Mouse (Mus musculus) skeletal muscle tissue, adult 2 months (tissue): ENCODE results near the gene Kif1b.
"Not testable (repeated sequence)": the region's sequence is repeated elsewhere in the genome, so short reads cannot be mapped to it uniquely, and the experiment has no call there.

ENCODE experiments used
- DNase-seq: peaks from one replicate; pipeline ENCODE4 v3.0.0-alpha.2; 2012; ENCODE audit warnings: low read depth, low spot score

The Kif1b gene

GRCm38 (mm10) chr4:149220042-149220473 is 87.4 kb downstream of the Kif1b start:
- DNase-seq, result no peak

- no peak for DNase-seq
Measured at GRCm38 (mm10) chr4:149219401-149220041, 88.0 kb downstream of the Kif1b start.

GRCm38 (mm10) chr4:149218476-149218875 is 89.0 kb downstream of the Kif1b start:
- no peak for DNase-seq

- no peak for DNase-seq
Measured at GRCm38 (mm10) chr4:149215982-149216381, 91.5 kb downstream of the Kif1b start.

- no peak for DNase-seq
Measured at GRCm38 (mm10) chr4:149215397-149215796, 92.1 kb downstream of the Kif1b start.

- not testable (repeated sequence) for DNase-seq
Measured at GRCm38 (mm10) chr4:149214468-149214867, 93.0 kb downstream of the Kif1b start.

- no peak for DNase-seq
Measured at GRCm38 (mm10) chr4:149213466-149213865, 94.0 kb downstream of the Kif1b start.

- not testable (repeated sequence) for DNase-seq
Measured at GRCm38 (mm10) chr4:149211441-149211840, 96.1 kb downstream of the Kif1b start.

- DNase-seq, result no peak
Measured at GRCm38 (mm10) chr4:149202467-149202866, 105.0 kb downstream of the Kif1b start.

GRCm38 (mm10) chr4:149201110-149201509 is 106.4 kb downstream of the Kif1b start:
- no peak for DNase-seq

GRCm38 (mm10) chr4:149197180-149197579 is 110.3 kb downstream of the Kif1b start:
- DNase-seq, result no peak

GRCm38 (mm10) chr4:149191103-149191502 is 116.4 kb downstream of the Kif1b start:
- DNase-seq, result no peak

- no peak for DNase-seq
Measured at GRCm38 (mm10) chr4:149188563-149188962, 118.9 kb downstream of the Kif1b start.

- no peak for DNase-seq
Measured at GRCm38 (mm10) chr4:149182755-149183154, 124.7 kb downstream of the Kif1b start.

GRCm38 (mm10) chr4:149182192-149182591 is 125.3 kb downstream of the Kif1b start:
- DNase-seq, result peak; percentile 71

- no peak for DNase-seq
Measured at GRCm38 (mm10) chr4:149179573-149179972, 127.9 kb downstream of the Kif1b start.

GRCm38 (mm10) chr4:149179160-149179559 is 128.3 kb downstream of the Kif1b start:
- DNase-seq, result no peak

- no peak for DNase-seq
Measured at GRCm38 (mm10) chr4:149178328-149178727, 129.2 kb downstream of the Kif1b start.

GRCm38 (mm10) chr4:149177046-149177445 is 130.4 kb downstream of the Kif1b start:
- DNase-seq, result no peak

- no peak for DNase-seq
Measured at GRCm38 (mm10) chr4:149176645-149177044, 130.8 kb downstream of the Kif1b start.

GRCm38 (mm10) chr4:149173661-149174060 is 133.8 kb downstream of the Kif1b start:
- no peak for DNase-seq

GRCm38 (mm10) chr4:149172666-149173065 is 134.8 kb downstream of the Kif1b start:
- DNase-seq, result peak; percentile 79

GRCm38 (mm10) chr4:149172083-149172482 is 135.4 kb downstream of the Kif1b start:
- DNase-seq, result no peak

- peak; percentile 64 for DNase-seq
Measured at GRCm38 (mm10) chr4:149171581-149171981, 135.9 kb downstream of the Kif1b start.
